Mouse (Mus musculus) bone marrow, adult 2 months (tissue): ENCODE results near the gene Ppfibp2. TPM values are rescaled to one million over a fixed set of nuclear protein-coding genes. Genes with fewer than 3 reads are reported as not detected.
A peak's percentile ranks its signal among the peaks of the same experiment; 100 is the strongest.

ENCODE experiments used
- H3K27ac ChIP-seq: fragments of 200-500 bp; 2 replicates; pipeline ENCODE4 v1.5.1; 2012; ENCODE audit warnings: low read depth, mild to moderate bottlenecking, control low read depth, inconsistent platforms, low read length; ENCODE audit not compliant: control insufficient read depth, poor library complexity, insufficient read depth
- H3K4me1 ChIP-seq: fragments of 200-500 bp; 2 replicates; pipeline ENCODE4 v1.6.1; 2011; ENCODE audit warnings: low read length; ENCODE audit not compliant: control insufficient read depth, insufficient read depth
- H3K4me3 ChIP-seq: fragments of 200-500 bp; replicated peaks from 2 replicates; pipeline ENCODE3; 2011; ENCODE audit warnings: mild to moderate bottlenecking, low read depth, low read length, control low read depth; ENCODE audit not compliant: control insufficient read depth
- CTCF ChIP-seq: fragments of 200-500 bp; IDR thresholded peaks from 2 replicates; pipeline ENCODE4 v1.5.1; 2011; ENCODE audit warnings: low read length, control low read depth; ENCODE audit not compliant: control insufficient read depth, insufficient read depth
- POLR2A ChIP-seq: fragments of 200-500 bp; IDR thresholded peaks from 2 replicates; pipeline ENCODE4 v1.6.1; 2011; ENCODE audit warnings: low read depth, mild to moderate bottlenecking, control low read depth, low read length, borderline replicate concordance; ENCODE audit not compliant: control insufficient read depth
- WGBS: fragments of 180-500 bp; shearing (Covaris S2); methylation state at CpG from one replicate; pipeline ENCODE4 v1.1.7; 2018; 5-methylcytosine and 5-hydroxymethylcytosine counted together
- polyA plus RNA-seq: library from polyadenylated mRNA; stranded (reverse); fragments of >200 nt; gene quantifications from 2 replicates; pipeline ENCODE4 v1.2.4, GENCODE M21; 2011; ENCODE audit warnings: low replicate concordance; ENCODE audit not compliant: missing spikeins, insufficient read depth, insufficient read length

The Ppfibp2 gene
- polyA plus RNA-seq, 1 experiment, result 3.7 TPM

DNA sequence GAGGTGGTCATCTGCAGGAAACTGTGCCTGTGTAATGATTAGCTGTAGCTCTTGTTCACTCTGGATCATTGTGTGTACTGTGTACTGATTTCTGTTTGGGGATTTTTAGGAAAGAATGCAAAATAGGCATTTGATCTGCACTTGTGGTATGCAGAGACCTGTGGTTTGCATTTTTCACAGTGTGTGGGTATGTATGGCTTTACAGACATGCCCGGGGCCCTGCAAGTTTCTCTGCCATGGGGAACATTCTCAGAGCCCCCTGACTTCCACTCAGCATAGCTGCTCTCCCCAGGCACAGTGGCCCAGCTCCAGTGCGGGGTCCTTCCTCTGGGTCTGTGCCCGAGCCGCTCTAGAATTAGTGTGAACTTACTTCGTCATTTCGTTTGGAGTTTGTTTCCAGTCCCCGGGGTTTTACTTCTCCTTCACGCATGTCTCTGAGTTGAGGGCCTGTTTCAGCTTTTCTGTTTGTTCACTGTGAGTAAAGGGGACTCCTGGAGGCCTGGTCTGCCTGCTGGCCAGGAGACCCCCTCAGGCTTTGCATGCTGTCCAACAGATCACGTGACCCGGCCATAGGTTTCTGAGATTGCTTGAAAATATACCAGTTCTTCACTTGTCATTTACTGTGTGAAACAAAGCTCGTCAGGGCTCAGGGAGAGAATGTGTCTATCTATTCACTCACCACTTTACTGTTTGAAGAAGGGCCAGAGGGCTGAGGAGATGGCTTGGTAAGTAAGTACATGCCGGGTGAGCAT is 54.1 kb downstream of the Ppfibp2 start:
- no peaks in the 10 kb centered on the region; the same call in 1 of the 2 replicates for H3K4me1 ChIP-seq
- TF ChIP-seq POLR2A (no peak), CTCF (no peak)
- 72% methylated on average over 12 of the region's 12 CpGs for WGBS
- no peak overlapping the region for H3K27ac ChIP-seq
- H3K4me3 ChIP-seq, result no peak overlapping the region

DNA sequence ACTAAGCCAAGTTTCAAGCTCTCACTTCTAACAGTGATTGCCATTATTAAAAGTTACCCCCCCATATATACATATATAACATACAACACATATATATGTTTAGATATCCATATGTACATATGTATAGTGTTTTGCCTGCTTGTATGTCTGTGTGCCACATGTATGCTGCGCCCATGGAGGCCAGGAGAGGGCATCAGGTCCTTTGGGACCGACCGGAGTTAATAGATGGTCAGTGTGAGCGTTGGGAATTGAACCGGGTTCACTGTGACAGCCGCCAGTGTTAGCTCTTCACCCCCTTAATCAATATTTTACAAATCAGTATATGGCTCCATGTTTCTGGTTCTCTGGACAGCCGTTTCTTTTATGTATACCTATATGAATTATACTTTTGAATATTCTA is 55.0 kb downstream of the Ppfibp2 start:
- WGBS, result 78% methylated on average over 7 of the region's 7 CpGs
- H3K4me1 ChIP-seq, result no peaks in the 10 kb centered on the region; the same call in 1 of the 2 replicates
- no peak overlapping the region for H3K27ac ChIP-seq
- H3K4me3 ChIP-seq, result no peak overlapping the region
- TF ChIP-seq CTCF (no peak), POLR2A (no peak)

DNA sequence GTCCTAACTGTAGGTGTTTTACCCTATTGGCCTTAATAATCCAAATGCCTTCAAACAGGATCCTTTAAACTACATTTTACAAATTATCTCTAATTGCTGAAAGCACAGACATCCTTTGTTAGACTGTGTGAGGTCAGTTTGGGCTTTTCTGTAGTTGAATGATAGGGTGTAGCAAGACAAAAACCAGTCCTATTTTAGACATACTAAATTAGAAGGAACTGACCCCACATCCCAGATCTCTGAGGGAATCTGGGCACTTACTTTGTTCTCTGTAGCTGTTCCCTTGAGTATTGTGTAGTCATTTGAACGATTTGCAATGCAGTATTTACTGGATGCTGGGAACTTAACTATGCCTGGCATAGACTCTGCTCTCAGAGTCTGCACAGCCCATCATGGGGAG is 56.8 kb downstream of the Ppfibp2 start:
- H3K4me1 ChIP-seq, result no peaks in the 10 kb centered on the region; the same call in 1 of the 2 replicates
- no peak for TF ChIP-seq POLR2A
- TF ChIP-seq CTCF, result no peak
- H3K27ac ChIP-seq, result no peak overlapping the region
- no peak overlapping the region for H3K4me3 ChIP-seq
- WGBS, result 64% methylated on average over 1 of the region's 1 CpGs

DNA sequence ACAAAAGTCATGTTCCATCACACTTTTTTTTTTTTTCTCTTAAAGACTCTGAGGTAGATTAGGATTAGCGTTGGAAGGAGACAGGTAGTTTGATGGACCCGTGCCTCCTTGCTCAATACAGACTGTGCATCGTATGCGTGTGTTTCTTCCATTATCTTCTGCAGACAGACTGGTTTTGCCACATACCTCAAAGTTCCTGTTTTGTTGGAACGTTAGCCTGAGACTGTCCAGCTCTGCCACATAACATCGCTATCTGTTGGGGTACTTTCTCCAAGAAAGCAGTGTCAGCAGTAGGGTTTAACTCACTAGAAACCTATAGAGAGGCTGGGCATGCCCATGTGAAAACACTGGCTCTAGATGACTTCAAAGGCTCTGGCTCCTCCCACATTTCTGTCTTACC is 61.4 kb downstream of the Ppfibp2 start:
- no peaks in the 10 kb centered on the region for H3K4me1 ChIP-seq
- TF ChIP-seq POLR2A (no peak), CTCF (no peak)
- H3K4me3 ChIP-seq, result no peak overlapping the region
- H3K27ac ChIP-seq, result no peak overlapping the region
- WGBS, result 13% methylated on average over 6 of the region's 6 CpGs

DNA sequence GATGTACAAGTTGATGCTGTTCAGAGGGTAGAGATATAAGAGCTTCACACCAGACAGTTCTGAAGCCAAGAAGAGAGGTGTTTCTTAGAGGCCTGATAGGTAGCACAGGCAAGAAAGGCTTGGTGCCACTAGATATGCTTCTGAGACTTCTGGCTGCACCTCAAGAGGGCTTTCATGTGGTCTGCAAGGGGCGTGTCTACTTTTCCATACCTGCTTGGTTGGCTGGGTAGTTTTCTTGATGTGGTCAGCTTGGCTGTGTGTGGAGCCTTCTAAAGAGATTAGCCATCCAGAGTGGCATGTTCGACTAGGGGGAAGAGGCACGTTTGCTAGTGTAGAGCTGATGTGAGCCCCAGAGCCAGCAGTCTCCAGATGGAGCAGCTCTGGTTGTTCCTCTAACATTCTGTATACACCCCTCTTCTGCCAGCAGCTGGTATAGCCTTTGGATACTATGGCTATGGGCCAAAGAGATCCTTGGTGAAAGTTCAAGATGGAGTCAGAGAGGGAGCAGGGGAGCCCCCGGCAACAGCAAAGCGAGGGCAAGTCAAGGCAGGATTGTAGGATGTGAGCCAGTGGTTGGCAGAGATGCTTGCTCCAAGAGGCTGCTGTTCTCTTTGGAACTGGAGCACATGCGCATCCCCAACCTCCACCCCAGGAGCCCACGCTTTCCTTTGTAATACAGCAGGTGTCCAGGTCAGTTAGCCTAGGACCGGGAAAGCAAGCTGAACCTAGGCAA is 64.3 kb downstream of the Ppfibp2 start:
- Histone ChIP-seq H3K4me3 (no peak overlapping the region), H3K4me1 (no peaks in the 10 kb centered on the region; the same call in 1 of the 2 replicates), H3K27ac (no peak overlapping the region)
- WGBS, result 69% methylated on average over 8 of the region's 8 CpGs
- TF ChIP-seq POLR2A (no peak), CTCF (no peak)

DNA sequence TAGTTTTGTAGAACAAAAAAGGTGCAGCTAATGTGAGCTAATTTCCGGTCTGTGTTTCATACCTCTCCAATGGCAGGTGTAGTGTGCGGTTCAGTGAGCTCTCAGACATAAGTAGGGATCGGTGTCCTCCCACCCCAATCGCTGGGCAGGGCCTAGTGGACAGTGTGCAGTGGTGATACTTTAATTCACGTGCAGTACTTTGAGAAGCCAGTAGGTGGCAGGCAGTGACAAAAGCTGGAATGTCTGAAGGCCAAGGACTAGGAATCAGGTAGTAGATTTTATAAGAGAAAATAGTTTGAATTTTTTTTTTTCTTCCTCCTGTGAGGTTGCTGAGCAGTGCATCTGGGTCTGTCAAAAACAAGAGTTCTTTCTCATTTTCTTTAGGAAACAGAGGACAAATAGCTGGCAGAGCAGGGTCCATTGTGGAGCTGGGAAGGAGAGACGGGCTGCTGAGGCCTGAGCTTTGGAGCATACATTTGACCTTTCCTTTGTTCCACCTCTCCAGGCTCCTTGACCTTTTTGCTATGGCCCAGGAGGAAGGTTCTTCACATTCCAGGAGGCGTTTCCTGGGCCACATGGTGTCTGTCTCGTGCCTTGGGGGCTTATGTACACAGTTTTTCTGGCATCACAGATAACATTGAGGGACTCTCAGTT is 66.3 kb downstream of the Ppfibp2 start:
- Histone ChIP-seq H3K4me1 (peaks cover 2% of the 10 kb centered on the region; the same call in 1 of the 2 replicates), H3K27ac (no peak overlapping the region), H3K4me3 (no peak overlapping the region)
- WGBS, result 36% methylated on average over 8 of the region's 8 CpGs
- TF ChIP-seq POLR2A (no peak), CTCF (peak; percentile 61)

DNA sequence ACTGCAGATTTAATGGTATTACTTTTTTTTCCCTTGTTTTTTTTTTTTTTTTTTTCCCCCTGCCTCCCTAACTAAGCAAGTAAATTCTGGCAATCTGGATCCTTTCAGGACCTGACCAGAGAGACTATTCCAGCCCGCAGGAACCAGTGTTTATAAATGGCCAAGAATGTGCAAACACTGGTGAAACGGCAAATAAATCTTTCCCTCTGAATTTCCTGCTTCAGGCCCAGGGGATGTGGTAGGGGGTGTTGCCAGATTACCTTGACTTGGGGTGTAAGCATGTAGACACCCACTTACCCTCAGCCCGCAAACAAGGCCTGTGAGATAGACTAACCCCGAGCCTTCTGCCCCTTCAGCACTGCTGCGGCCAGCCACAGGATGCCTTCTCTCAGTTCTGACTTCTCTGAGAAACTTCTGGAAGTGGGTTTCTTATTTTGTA is 66.9 kb downstream of the Ppfibp2 start:
- peaks cover 2% of the 10 kb centered on the region; the same call in 1 of the 2 replicates for H3K4me1 ChIP-seq
- H3K27ac ChIP-seq, result no peak overlapping the region
- 88% methylated on average over 5 of the region's 5 CpGs for WGBS
- no peak overlapping the region for H3K4me3 ChIP-seq
- no peak for TF ChIP-seq CTCF
- TF ChIP-seq POLR2A, result no peak

DNA sequence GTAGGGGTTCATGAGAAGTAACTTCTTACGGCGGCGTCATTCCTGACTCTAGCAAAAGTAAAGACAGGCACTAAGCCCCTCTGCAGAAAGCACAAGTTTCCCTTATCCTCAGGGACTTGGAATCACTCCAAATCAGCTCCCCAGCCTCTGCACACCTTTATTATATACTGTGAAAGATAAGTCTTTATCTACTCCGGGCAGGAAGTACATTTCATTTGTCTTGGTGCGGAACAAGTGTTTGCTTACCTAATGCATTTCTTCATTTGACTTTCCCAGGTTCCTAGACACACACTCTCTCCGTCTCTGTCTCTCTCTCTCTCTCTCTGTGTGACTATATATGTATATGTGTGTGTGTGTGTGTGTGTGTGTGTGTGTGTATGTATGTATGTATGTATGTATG is 68.6 kb downstream of the Ppfibp2 start:
- TF ChIP-seq CTCF, result no peak
- no peak for TF ChIP-seq POLR2A
- Histone ChIP-seq H3K4me1 (peaks cover 2% of the 10 kb centered on the region; the same call in 1 of the 2 replicates), H3K27ac (no peak overlapping the region), H3K4me3 (no peak overlapping the region)
- WGBS, result 80% methylated on average over 6 of the region's 6 CpGs
